Mouse (Mus musculus): ENCODE data around the gene Wbp11.

GRCm38 (mm10) chr6:136803093-136803738 lies 24.8 kb downstream of the Wbp11 start:
- TF ChIP-seq CTCF (conservative IDR thresholded peaks at IDR 0.05; ENCODE audit: insufficient read depth, insufficient read length, low read depth, low read length) (no peak), POLR2A (IDR thresholded peaks at IDR 0.05; ENCODE audit: low read depth, low read length) (no peak)

Measured in kidney, adult 2 months (tissue).